Mouse (Mus musculus) stomach, embryonic 16.5 days (tissue): ENCODE measurements around the gene Rhoa. TPM values are rescaled to one million over a fixed set of nuclear protein-coding genes. Genes with fewer than 3 reads are reported as not detected.
"Not testable (repeated sequence)": the region's sequence is repeated elsewhere in the genome, so short reads cannot be mapped to it uniquely, and the experiment has no call there.

ENCODE experiments used
- ATAC-seq: fragments of 200-750 bp; cut with Nextera tagmentation; 2 replicates; pipeline ENCODE4 v1.8.0; 2017; ENCODE audit warnings: moderate number of reproducible peaks, moderate TSS enrichment; ENCODE audit not compliant: insufficient read depth, low FRiP score
- H3K27ac ChIP-seq: fragments of 300-500 bp; sonication (generic); 2 replicates; pipeline ENCODE4 v1.5.1; 2014; ENCODE audit warnings: low read length
- H3K27me3 ChIP-seq: fragments of 300-500 bp; sonication (generic); 2 replicates; pipeline ENCODE4 v1.6.1; 2014; ENCODE audit warnings: low read length, control low read depth, mixed read lengths; ENCODE audit not compliant: control insufficient read depth, insufficient read depth
- H3K36me3 ChIP-seq: fragments of 300-500 bp; sonication (generic); 2 replicates; pipeline ENCODE4 v1.6.1; 2014; ENCODE audit warnings: low read length; ENCODE audit not compliant: control insufficient read depth, insufficient read depth
- H3K4me1 ChIP-seq: fragments of 300-500 bp; sonication (generic); 2 replicates; pipeline ENCODE4 v1.6.1; 2014; ENCODE audit warnings: low read length, control low read depth, mixed read lengths; ENCODE audit not compliant: control insufficient read depth, insufficient read depth
- H3K4me2 ChIP-seq: fragments of 300-500 bp; sonication (generic); 2 replicates; pipeline ENCODE4 v1.6.1; 2014; ENCODE audit warnings: low read depth, low read length, mixed read lengths
- H3K4me3 ChIP-seq: fragments of 300-500 bp; sonication (generic); replicated peaks from 2 replicates; pipeline ENCODE4 v1.5.1; 2014; ENCODE audit warnings: mild to moderate bottlenecking, low read length
- H3K9ac ChIP-seq: fragments of 300-500 bp; sonication (generic); 2 replicates; pipeline ENCODE4 v1.6.1; 2014; ENCODE audit warnings: low read length
- H3K9me3 ChIP-seq: fragments of 300-500 bp; sonication (generic); replicated peaks from 2 replicates; pipeline ENCODE4 v1.6.1; 2016; ENCODE audit warnings: low read length, control low read depth; ENCODE audit not compliant: control insufficient read depth
- WGBS: fragments of 180-500 bp; shearing (Covaris S2); extraction: QIAGEN DNeasy Blood & Tissue Kit; methylation state at CpG from one replicate; pipeline ENCODE4 v1.1.7; 2014; 5-methylcytosine and 5-hydroxymethylcytosine counted together
- polyA plus RNA-seq: library from polyadenylated mRNA; unstranded; fragments of >200 nt; fragmentation: Nextera tagmentation; extraction: Ambion mirVana; gene quantifications from 2 replicates; pipeline ENCODE4 v1.2.1, GENCODE M21; 2015

Gene Rhoa
- polyA plus RNA-seq, 1 experiment from 2014 or later: 493 TPM

GRCm38 (mm10) chr9:108304716-108305115, 1.2 kb upstream of the Rhoa start:
- peak overlapping the region; percentile 80 for H3K4me2 ChIP-seq
- no peaks in the 10 kb centered on the region for H3K27me3 ChIP-seq
- H3K4me3 ChIP-seq: peak overlapping the region; percentile 80
- H3K27ac ChIP-seq: peak overlapping the region; percentile 100; the same call in 1 of the 2 replicates
- H3K9ac ChIP-seq: peak overlapping the region; percentile 88; the same call in 1 of the 2 replicates
- H3K4me1 ChIP-seq: peaks cover 24% of the 10 kb centered on the region
- no peaks in the 10 kb centered on the region for H3K9me3 ChIP-seq
- WGBS: 74% methylated on average over 4 of the region's 4 CpGs
- peaks cover 3% of the 10 kb centered on the region; the same call in 1 of the 2 replicates for H3K36me3 ChIP-seq
- no peak for ATAC-seq

GRCm38 (mm10) chr9:108305170-108305569, 759 bp upstream of the Rhoa start:
- no peak for ATAC-seq
- Histone ChIP-seq H3K36me3 (peaks cover 3% of the 10 kb centered on the region; the same call in 1 of the 2 replicates), H3K27ac (peak overlapping the region; percentile 100), H3K4me2 (peak overlapping the region; percentile 80), H3K9ac (peak overlapping the region; percentile 88), H3K4me3 (peak overlapping the region; percentile 80), H3K9me3 (no peaks in the 10 kb centered on the region), H3K27me3 (no peaks in the 10 kb centered on the region), H3K4me1 (peaks cover 27% of the 10 kb centered on the region)
- 6% methylated on average over 1 of the region's 1 CpGs for WGBS

- Histone ChIP-seq H3K27me3 (no peaks in the 10 kb centered on the region), H3K4me1 (peaks cover 27% of the 10 kb centered on the region), H3K27ac (peak overlapping the region; percentile 100), H3K36me3 (0 out of 2 replicates have a peak, but pooled peaks cover 3% of the 10 kb centered on the region), H3K9me3 (no peaks in the 10 kb centered on the region), H3K4me2 (peak overlapping the region; percentile 74), H3K4me3 (peak overlapping the region; percentile 80), H3K9ac (peak overlapping the region; percentile 98)
- peak; percentile 83 for ATAC-seq
- WGBS: under 1% methylated on average over 48 of the region's 51 CpGs
Measured at GRCm38 (mm10) chr9:108306571-108306980, 647 bp downstream of the Rhoa start.

GRCm38 (mm10) chr9:108307021-108307807, 1.3 kb downstream of the Rhoa start:
- no peak for ATAC-seq
- H3K4me1 ChIP-seq: peaks cover 27% of the 10 kb centered on the region
- H3K9me3 ChIP-seq: no peaks in the 10 kb centered on the region
- H3K9ac ChIP-seq: peak overlapping the region; percentile 98
- peak overlapping the region; percentile 74 for H3K4me2 ChIP-seq
- H3K4me3 ChIP-seq: peak overlapping the region; percentile 80
- 5% methylated on average over 12 of the region's 12 CpGs for WGBS
- no peaks in the 10 kb centered on the region for H3K27me3 ChIP-seq
- peak overlapping the region; percentile 100 for H3K27ac ChIP-seq
- 0 out of 2 replicates have a peak, but pooled peaks cover 3% of the 10 kb centered on the region for H3K36me3 ChIP-seq

GRCm38 (mm10) chr9:108308141-108308540, 2.2 kb downstream of the Rhoa start:
- WGBS: 36% methylated on average over 2 of the region's 2 CpGs
- Histone ChIP-seq H3K4me2 (peak overlapping the region; percentile 74), H3K27ac (no peak overlapping the region), H3K4me1 (peaks cover 19% of the 10 kb centered on the region), H3K36me3 (0 out of 2 replicates have a peak, but pooled peaks cover 3% of the 10 kb centered on the region), H3K4me3 (peak overlapping the region; percentile 50), H3K9me3 (no peaks in the 10 kb centered on the region), H3K27me3 (no peaks in the 10 kb centered on the region), H3K9ac (peak overlapping the region; percentile 62)
- ATAC-seq: no peak

- Histone ChIP-seq H3K27me3 (no peaks in the 10 kb centered on the region), H3K9me3 (no peaks in the 10 kb centered on the region), H3K36me3 (no peaks in the 10 kb centered on the region; the same call in 1 of the 2 replicates), H3K4me3 (no peak overlapping the region), H3K27ac (no peak overlapping the region), H3K4me2 (no peak overlapping the region), H3K9ac (no peak overlapping the region), H3K4me1 (no peaks in the 10 kb centered on the region)
- no peak for ATAC-seq
- WGBS: 88% methylated on average over 3 of the region's 3 CpGs
Measured at GRCm38 (mm10) chr9:108317572-108317971, 11.6 kb downstream of the Rhoa start.

GRCm38 (mm10) chr9:108318462-108318861, 12.5 kb downstream of the Rhoa start:
- no peak overlapping the region for H3K9ac ChIP-seq
- no peak overlapping the region for H3K4me2 ChIP-seq
- H3K4me1 ChIP-seq: no peaks in the 10 kb centered on the region
- 79% methylated on average over 2 of the region's 2 CpGs for WGBS
- ATAC-seq: no peak
- no peaks in the 10 kb centered on the region for H3K9me3 ChIP-seq
- H3K36me3 ChIP-seq: no peaks in the 10 kb centered on the region; the same call in 1 of the 2 replicates
- no peak overlapping the region for H3K27ac ChIP-seq
- H3K27me3 ChIP-seq: no peaks in the 10 kb centered on the region
- H3K4me3 ChIP-seq: no peak overlapping the region

GRCm38 (mm10) chr9:108322054-108322453, 16.1 kb downstream of the Rhoa start:
- WGBS: 91% methylated on average over 7 of the region's 7 CpGs
- H3K36me3 ChIP-seq, H3K9me3 ChIP-seq, H3K4me3 ChIP-seq, H3K27ac ChIP-seq, H3K9ac ChIP-seq, H3K4me2 ChIP-seq, ATAC-seq, H3K4me1 ChIP-seq, H3K27me3 ChIP-seq: not testable (repeated sequence)

- Histone ChIP-seq H3K4me2 (no peak overlapping the region), H3K9ac (no peak overlapping the region), H3K27me3 (no peaks in the 10 kb centered on the region), H3K9me3 (no peaks in the 10 kb centered on the region), H3K27ac (no peak overlapping the region), H3K4me3 (no peak overlapping the region), H3K36me3 (peaks cover 2% of the 10 kb centered on the region; the same call in 1 of the 2 replicates), H3K4me1 (no peaks in the 10 kb centered on the region)
- WGBS: 87% methylated on average over 1 of the region's 1 CpGs
- no peak for ATAC-seq
Measured at GRCm38 (mm10) chr9:108324784-108325183, 18.9 kb downstream of the Rhoa start.
